Mouse (Mus musculus) layer of hippocampus, adult 8-10 months (tissue): ENCODE results near the gene 2900011O08Rik. TPM values are rescaled to one million over a fixed set of nuclear protein-coding genes. Genes with fewer than 3 reads are reported as not detected.

Experiments
- DNase-seq, 2 experiments: peaks; one replicate each; pipeline ENCODE4 v3.0.0; 2022; ENCODE audit warnings: low spot score in 2 of 2
- microRNA-seq, 2 experiments: library from miRNA; unstranded; fragments of <30 nt; microRNA quantifications; one replicate each; pipeline ENCODE4 v1.2.0; 2022
- total RNA-seq, 4 experiments: library from RNA; stranded (reverse); gene quantifications; 2 replicates each; pipeline ENCODE4 v1.2.4; 2022

The 2900011O08Rik gene
- total RNA-seq, 4 experiments from 2014 or later = 231 to 272 (median 251) TPM

DNA sequence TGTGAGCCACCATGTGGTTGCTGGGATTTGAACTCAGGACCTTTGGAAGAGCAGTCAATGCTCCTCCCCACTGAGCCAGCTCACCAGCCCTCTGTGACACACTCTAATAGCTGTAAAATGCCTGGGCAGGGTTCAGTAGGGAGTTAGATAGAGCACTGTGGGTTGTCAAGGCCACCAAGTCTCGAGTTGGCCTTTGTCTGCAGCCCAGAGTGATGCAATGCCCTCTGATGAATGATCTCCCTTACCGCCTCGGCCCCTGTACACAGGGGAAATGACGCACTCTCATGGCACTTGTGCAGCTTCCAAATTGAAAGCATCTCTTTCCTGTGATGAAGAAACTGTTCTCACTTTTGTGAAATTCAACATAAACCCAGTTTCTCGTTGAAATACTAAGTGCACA is 145.4 kb downstream of the 2900011O08Rik start:
- no peak for DNase-seq

DNA sequence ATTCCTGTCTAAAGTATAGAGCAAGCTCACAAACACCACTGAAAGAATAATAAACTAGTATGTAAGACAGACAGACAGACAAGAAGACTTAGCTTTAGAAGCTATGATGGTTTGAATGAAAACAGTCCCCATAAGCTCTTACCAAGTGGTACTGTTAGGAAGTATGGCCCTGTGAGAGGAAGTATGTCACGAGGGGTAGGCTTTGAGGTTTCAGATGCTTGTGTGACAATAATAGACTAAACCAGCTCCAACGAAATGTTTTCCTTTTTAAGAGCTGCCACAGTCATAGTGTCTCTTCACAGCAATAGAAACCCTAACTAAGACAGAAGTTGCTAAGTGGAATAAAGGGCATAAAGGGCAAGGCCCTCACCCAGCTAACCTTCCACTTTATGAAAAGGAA is 148.6 kb downstream of the 2900011O08Rik start:
- DNase-seq = no peak

DNA sequence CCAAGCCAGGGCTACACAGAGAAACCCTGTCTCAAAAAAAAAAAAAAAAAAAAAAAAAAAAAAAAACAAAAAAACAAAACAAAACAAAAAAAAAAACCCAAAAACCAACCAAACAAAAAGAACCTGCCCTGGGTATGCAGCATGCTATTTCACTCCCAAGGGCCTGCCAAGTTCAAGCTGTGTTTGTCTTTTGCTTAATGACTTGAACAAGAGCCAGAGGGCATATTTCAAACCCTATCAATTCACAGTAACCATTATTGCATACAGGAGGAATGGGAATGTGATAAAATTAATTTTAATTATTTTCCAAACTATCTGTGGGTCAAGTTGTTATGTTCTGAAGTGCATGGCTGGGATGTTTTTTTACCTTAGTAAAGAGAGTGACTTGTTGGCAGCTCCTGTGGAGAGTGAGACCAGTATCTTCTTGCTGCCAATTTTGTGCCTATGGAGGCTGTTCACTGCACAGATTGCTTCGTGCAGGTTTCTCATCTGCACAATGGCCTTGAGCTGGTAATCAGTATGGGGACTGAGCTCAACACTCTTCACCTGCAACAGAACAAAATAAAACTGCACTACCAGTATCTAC is 151.7 kb downstream of the 2900011O08Rik start:
- DNase-seq = no peak

DNA sequence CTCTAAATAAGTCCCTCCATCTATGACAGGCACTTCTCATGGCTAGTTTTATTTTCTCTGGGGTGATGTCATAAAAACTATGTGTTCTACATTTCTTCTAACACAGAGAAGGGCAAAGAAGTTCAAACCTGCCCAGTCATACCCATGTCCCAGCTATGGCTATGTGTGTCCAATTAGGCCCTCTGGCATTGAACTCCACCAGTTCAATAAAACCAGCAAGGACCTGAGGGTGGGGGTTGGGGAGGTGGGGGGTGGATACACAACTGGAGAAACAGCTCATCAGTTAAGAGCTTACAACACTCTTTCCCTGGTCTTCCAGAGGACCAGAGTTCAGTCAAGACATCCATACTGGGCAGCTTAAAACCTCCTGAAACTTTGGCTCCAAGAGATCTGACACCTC is 152.7 kb downstream of the 2900011O08Rik start:
- DNase-seq = no peak

DNA sequence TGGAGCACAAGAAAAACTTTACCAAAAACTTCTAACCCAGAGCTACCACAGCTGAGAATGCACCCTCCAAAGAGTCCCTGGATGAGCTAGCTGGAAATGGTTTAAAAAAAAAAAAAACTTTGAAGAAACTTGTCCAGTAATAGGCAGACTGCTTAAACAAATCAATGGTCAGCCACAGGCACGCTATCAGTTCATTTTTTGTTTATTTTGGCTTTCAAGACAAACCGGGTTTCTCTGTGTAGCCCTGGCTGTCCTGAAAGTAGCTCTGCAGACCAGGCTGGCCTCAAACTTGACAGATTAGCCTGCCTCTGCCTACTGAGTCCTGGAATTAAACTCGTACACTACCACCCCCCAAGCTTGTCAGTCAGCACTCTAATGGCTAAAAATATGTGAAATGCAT is 156.9 kb downstream of the 2900011O08Rik start:
- no peak for DNase-seq

DNA sequence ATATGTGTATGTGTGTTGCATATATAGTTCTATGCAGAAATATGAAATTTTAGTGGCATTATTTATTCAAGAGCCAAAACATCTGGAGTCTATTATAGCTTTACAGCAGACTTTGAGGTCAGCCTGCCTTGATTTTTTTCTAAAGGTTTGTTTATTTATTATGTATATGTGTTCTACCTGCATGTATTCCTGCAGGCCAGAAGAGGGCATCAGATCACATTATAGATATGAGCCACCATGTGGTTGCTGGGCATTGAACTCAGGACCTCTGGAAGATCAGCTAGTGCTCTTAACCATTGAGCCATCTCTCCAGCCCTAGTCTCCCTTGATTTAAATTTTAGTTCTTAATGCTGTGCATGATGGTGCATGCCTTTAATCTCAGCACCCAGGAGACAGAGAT is 161.3 kb downstream of the 2900011O08Rik start:
- DNase-seq = no peak

Small RNA genes lying within 50 kb of the gene (microRNA-seq; reads per million reads assigned to microRNA genes)
- gene Gm27671 = 0 reads per million in 2 experiments

Other genes starting within 250 kb of the 2900011O08Rik start
- 10 to 100 TPM; 44.5 to 57.4 (median 51.1) TPM for gene Rrn3, start 205.9 kb upstream of the 2900011O08Rik start, total RNA-seq
- gene Ntan1, start 167.8 kb upstream of the 2900011O08Rik start, total RNA-seq = 10 to 100 TPM; 90.5 to 94.1 (median 92.2) TPM
- 10 to 100 TPM; 72.3 to 79.6 (median 74.5) TPM for gene Pdxdc1, start 83.5 kb upstream of the 2900011O08Rik start, total RNA-seq
- 10 to 100 TPM; 74.4 to 77.8 (median 75.4) TPM for gene Mpv17l, start 83.4 kb upstream of the 2900011O08Rik start, total RNA-seq
- 1 to 10 TPM; 1.3 to 3.5 (median 2.7) TPM for gene Ifitm7, start 284 bp downstream of the 2900011O08Rik start, total RNA-seq
- gene Nde1, start 176.7 kb downstream of the 2900011O08Rik start, total RNA-seq = 10 to 100 TPM; 24.0 to 27.2 (median 24.9) TPM
- 100 to 1,000 TPM; 119 to 156 (median 140) TPM for gene Marf1, start 176.7 kb downstream of the 2900011O08Rik start, total RNA-seq